Mouse (Mus musculus) C2C12 (cell line): ENCODE data around the gene Dnajb13. TPM values are rescaled to one million over a fixed set of nuclear protein-coding genes. Genes with fewer than 3 reads are reported as not detected.

ENCODE experiments used
- H3K27me3 ChIP-seq: one replicate; pipeline ENCODE4 v1.6.1; 2011; ENCODE audit not compliant: control insufficient read depth, insufficient read depth, insufficient read length
- H3K36me3 ChIP-seq: one replicate; pipeline ENCODE4 v1.6.1; 2011; ENCODE audit not compliant: control insufficient read depth, insufficient read depth
- H3K4me3 ChIP-seq: one replicate; pipeline ENCODE4 v1.5.1; 2011; ENCODE audit warnings: mild to moderate bottlenecking, control low read depth; ENCODE audit not compliant: poor library complexity, insufficient read depth, severe bottlenecking
- H3K79me2 ChIP-seq: one replicate; pipeline ENCODE4 v1.6.1; 2011; ENCODE audit not compliant: control insufficient read depth, insufficient read depth
- H3K79me3 ChIP-seq: one replicate; pipeline ENCODE4 v1.6.1; 2011; ENCODE audit warnings: low read depth, control low read depth
- H3ac ChIP-seq: one replicate; pipeline ENCODE3; 2011; ENCODE audit warnings: low read depth; ENCODE audit not compliant: control insufficient read depth, insufficient read length
- CEBPB ChIP-seq: IDR thresholded peaks from one replicate; pipeline ENCODE4 v1.6.1; 2011; ENCODE audit warnings: low read depth, mild to moderate bottlenecking, control low read depth, moderate library complexity
- CTCF ChIP-seq: IDR thresholded peaks from one replicate; pipeline ENCODE4 v1.5.1; 2011; ENCODE audit not compliant: control insufficient read depth, insufficient read depth, insufficient read length
- FOSL1 ChIP-seq: IDR thresholded peaks from one replicate; pipeline ENCODE4 v1.8.0; 2011; ENCODE audit warnings: mild to moderate bottlenecking, low read length; ENCODE audit not compliant: poor library complexity, insufficient read depth, severe bottlenecking
- MAX ChIP-seq: IDR thresholded peaks from one replicate; pipeline ENCODE4 v1.6.1; 2011; ENCODE audit warnings: mild to moderate bottlenecking, control low read depth
- MYOD1 ChIP-seq: IDR thresholded peaks from one replicate; pipeline ENCODE4 v1.6.1; 2011; ENCODE audit warnings: low read depth; ENCODE audit not compliant: control insufficient read depth, insufficient read length
- MYOG ChIP-seq: IDR thresholded peaks from one replicate; pipeline ENCODE4 v1.6.1; 2011; ENCODE audit not compliant: control insufficient read depth, insufficient read length; ENCODE audit errors: extremely low read depth
- USF1 ChIP-seq: IDR thresholded peaks from one replicate; pipeline ENCODE4 v1.6.1; 2011; ENCODE audit warnings: low read depth, mild to moderate bottlenecking, control low read depth, moderate library complexity
- polyA plus RNA-seq: library from polyadenylated mRNA; unstranded; fragments of >200 nt; fragmentation: generic; extraction: Trizol; gene quantifications from one replicate; pipeline ENCODE4 v1.2.1, GENCODE M21; 2012; ENCODE audit warnings: missing spikeins

Dnajb13 gene
- polyA plus RNA-seq, 1 experiment = 0.07 TPM

DNA sequence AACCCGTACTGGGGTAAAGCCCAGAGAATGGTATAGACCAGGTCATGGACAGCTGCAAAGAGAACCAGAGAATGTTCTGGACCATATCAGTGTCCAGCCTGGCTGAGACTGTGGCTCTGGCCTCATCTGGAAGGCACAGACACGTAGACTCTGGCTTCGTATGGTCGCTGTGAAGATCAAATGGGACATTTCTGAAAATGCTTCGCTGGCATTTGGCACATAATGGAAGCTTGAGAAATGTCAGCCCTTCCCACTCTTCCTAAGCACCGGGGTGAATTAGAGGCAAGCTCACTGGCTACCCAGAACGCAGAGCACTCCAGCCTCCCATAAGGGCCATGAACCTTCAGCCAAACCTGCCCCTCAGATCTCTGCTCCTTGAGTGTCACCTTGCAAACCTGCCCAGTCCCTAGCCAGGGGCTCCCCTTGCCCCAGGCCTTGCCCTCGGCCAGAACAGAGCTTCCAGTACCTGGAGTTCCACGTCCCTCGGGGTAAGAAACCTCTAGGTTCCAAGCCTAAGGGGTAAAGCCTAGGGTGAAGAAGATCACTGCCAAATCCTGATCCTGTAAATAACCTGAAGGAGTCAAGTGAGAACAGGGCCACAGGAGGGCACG is 43.9 kb downstream of the Dnajb13 start:
- no peaks in the 10 kb centered on the region for H3K36me3 ChIP-seq
- H3K27me3 ChIP-seq = no peaks in the 10 kb centered on the region
- no peaks in the 10 kb centered on the region for H3K79me2 ChIP-seq
- no peak overlapping the region for H3K4me3 ChIP-seq
- H3ac ChIP-seq = no peak overlapping the region
- no peak for TF ChIP-seq MYOD1
- TF ChIP-seq MYOG = no peak
- TF ChIP-seq FOSL1 = no peak
- no peak for TF ChIP-seq USF1
- TF ChIP-seq CEBPB = no peak
- TF ChIP-seq MAX = no peak
- no peak for TF ChIP-seq CTCF
- no peaks in the 10 kb centered on the region for H3K79me3 ChIP-seq

DNA sequence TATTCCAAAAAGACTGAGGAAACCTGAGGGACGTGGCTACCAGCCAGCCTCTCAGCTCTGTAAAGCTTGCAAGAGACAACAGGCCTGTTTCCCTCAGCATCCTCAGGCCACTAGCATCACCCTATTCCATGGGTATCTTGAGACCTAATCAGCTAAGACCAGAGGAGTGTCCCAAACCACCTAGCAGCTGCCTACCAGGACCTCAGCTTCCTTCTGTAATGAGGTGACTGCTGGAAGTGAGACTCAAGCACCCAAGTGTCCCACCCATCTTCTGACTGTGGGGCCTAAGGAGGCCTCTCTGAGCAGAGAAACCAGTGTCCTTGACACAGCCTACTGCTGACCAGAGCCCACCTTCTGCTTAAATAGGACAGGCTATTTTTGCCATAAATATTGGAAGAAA is 45.3 kb downstream of the Dnajb13 start:
- H3K4me3 ChIP-seq = no peak overlapping the region
- no peak overlapping the region for H3ac ChIP-seq
- H3K36me3 ChIP-seq = no peaks in the 10 kb centered on the region
- H3K79me3 ChIP-seq = no peaks in the 10 kb centered on the region
- no peaks in the 10 kb centered on the region for H3K27me3 ChIP-seq
- TF ChIP-seq FOSL1 = no peak
- TF ChIP-seq CEBPB = no peak
- no peak for TF ChIP-seq CTCF
- no peak for TF ChIP-seq USF1
- TF ChIP-seq MYOD1 = no peak
- TF ChIP-seq MYOG = no peak
- TF ChIP-seq MAX = no peak
- H3K79me2 ChIP-seq = no peaks in the 10 kb centered on the region

DNA sequence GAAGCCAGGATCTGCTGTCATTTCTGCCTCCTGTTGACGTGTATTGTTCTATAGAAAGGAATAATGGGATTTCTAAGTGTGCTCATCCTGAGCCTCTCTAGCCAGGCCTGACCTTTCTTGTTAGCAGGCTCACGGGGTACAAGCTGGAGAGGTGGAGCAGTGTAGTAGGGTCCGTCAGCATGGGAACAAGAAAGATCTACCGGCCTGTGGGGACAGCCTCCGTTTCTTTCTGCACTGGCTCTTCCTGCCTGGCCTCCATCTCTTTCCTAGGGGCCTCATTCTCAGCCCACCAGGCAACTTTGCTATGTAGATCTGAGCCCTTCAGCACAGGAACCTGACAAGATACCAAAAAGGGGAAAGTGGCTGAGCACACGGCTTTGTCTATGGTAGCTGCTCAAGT is 46.0 kb downstream of the Dnajb13 start:
- no peaks in the 10 kb centered on the region for H3K79me2 ChIP-seq
- H3ac ChIP-seq = no peak overlapping the region
- TF ChIP-seq USF1 (no peak), CTCF (no peak), CEBPB (no peak), MYOG (no peak)
- H3K27me3 ChIP-seq = no peaks in the 10 kb centered on the region
- no peaks in the 10 kb centered on the region for H3K36me3 ChIP-seq
- no peaks in the 10 kb centered on the region for H3K79me3 ChIP-seq
- H3K4me3 ChIP-seq = no peak overlapping the region

DNA sequence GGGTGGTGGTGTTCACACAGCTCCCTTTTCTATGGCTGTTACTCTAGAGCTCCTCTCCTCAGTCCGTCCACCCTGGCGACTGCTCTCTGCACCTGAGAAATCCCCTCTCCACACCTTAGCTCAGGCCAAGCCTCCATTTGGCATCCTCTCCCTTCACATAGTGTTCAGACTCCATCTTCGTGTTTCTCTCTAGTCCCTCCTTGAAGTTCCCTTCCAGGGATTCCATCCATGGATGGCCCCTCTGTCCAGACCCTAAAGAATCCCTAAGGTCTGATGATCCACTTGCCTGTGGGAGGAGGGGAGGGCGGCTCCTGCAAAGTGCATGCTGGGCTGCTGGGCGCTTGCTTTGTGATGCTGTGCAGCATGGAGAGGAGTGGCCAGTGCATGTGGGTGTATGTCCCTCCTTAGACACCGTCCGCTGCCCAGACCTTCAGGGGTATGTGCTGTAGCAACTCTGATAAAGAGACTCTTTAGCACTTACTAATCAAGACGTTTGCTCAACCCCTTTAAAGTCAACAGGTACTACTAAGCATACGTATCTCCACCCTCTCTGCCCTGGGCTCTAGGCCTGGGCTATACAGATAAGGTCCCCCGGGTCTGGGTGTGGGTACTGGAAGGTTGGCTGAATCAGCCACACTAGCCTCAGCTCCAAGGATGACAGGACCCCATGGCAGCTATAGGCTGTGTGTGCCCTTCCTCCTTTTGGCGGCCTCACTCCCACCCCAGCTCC is 47.8 kb downstream of the Dnajb13 start:
- no peaks in the 10 kb centered on the region for H3K79me3 ChIP-seq
- H3K79me2 ChIP-seq = no peaks in the 10 kb centered on the region
- no peak overlapping the region for H3K4me3 ChIP-seq
- no peaks in the 10 kb centered on the region for H3K36me3 ChIP-seq
- TF ChIP-seq USF1 (no peak), MYOD1 (no peak), CEBPB (no peak), MAX (no peak), CTCF (no peak), MYOG (no peak), FOSL1 (no peak)
- no peaks in the 10 kb centered on the region for H3K27me3 ChIP-seq
- H3ac ChIP-seq = no peak overlapping the region

DNA sequence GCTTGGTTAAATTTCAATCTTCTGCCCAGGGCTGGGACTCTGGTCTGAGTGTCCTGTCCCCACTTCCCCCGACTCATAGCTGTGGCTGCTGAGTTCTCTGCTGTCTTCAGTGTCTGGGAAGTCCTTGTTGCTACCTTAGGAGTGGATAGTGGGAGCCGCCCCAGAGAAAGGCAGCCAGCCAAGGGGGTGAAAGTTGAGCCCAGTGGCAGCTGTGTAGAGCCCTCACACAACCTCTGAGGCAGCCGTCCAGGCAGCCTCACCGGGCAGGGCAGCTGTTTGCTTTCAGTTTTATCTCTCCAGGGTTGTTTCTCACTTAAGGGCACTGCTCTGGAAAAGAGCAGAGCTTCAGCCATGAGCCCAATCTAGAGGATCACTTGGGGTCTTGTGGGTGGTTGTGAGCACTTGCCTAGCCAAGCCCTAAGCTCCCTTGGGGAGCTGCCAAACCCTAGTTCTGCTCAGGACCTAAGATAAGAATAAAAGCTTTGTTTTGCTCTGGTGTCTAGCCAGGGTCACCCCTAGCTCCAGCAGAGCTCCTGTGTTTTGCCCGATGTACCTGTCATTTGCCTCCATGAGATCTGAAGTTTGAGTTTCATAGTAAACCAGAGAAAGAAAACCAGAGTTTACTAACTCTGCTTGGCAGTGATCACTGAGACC is 49.0 kb downstream of the Dnajb13 start:
- peak overlapping the region; percentile 6 for H3ac ChIP-seq
- TF ChIP-seq CTCF (no peak), MYOD1 (peak; percentile 74)
- H3K36me3 ChIP-seq = no peaks in the 10 kb centered on the region
- H3K79me3 ChIP-seq = no peaks in the 10 kb centered on the region
- H3K79me2 ChIP-seq = no peaks in the 10 kb centered on the region
- H3K27me3 ChIP-seq = no peaks in the 10 kb centered on the region
- H3K4me3 ChIP-seq = no peak overlapping the region

DNA sequence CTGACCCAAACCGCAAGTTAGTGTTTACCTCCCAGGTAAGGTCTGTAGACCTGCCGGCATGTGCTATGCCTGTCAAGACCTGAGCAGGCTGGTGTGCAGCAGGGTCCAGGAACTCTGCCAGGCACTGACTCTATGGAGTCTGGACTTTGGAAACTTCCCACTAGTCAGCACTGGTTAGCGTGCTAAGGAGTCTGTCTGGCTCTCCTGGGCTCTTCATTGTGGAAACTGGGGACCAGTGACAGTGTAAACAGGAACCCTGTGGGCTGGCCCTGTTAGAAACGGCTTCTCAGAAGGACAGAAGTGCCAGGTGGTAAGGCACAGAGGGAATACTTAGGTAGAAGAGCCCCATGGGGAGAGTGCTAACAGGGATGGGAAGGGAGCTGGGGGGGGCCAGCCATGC is 49.5 kb downstream of the Dnajb13 start:
- Histone ChIP-seq H3K79me2 (no peaks in the 10 kb centered on the region), H3K36me3 (no peaks in the 10 kb centered on the region), H3K4me3 (no peak overlapping the region), H3K27me3 (no peaks in the 10 kb centered on the region), H3K79me3 (no peaks in the 10 kb centered on the region), H3ac (peak overlapping the region; percentile 6)
- TF ChIP-seq CEBPB = no peak
- no peak for TF ChIP-seq USF1
- TF ChIP-seq MYOG = no peak
